Mouse (Mus musculus) telencephalon, adult 2 months (tissue): ENCODE measurements around the gene Ndufa11.
A peak's percentile ranks its signal among the peaks of the same experiment; 100 is the strongest.

Experiments used
- DNase-seq: peaks from one replicate; pipeline ENCODE4 v3.0.0-alpha.2; 2011; ENCODE audit warnings: low read depth, low spot score

Gene Ndufa11

GRCm38 (mm10) chr17:56715914-56716654 lies 1.5 kb upstream of the Ndufa11 start:
- DNase-seq, result no peak

DNA sequence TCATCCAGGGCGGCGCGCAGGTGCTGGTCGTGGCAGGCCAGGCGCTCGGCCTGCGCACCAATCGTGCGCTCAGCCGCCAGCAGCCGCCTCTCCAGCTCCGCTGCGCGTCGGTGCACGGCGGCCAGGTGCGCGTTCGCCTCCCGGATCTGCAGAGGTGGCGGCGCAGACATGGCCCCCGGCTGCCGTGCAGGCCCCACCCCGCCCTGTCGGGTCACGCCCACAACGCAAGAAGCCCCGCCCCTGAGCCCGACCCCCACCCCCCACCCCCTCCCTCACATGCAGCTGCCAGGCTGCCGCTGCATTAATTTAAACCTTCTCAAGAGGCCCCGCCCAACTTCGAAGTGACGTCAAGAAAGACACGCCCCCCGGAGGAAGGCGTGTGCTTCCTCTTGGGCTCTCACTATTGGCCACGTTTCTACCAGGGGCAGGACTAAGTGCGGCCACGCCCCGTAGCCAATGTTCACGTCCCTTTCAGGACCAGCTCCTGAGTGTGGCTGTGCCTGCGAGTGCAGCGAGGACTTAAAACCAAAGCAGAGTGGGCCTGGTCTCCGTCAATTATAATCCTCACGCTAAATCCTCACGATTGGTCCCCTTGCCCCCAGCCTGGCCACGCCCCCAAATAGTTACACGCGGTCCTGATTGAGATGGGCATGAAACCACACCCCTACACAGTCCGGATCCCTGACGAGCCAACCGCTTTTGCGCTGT lies 758 bp upstream of the Ndufa11 start:
- peak; percentile 99 for DNase-seq

DNA sequence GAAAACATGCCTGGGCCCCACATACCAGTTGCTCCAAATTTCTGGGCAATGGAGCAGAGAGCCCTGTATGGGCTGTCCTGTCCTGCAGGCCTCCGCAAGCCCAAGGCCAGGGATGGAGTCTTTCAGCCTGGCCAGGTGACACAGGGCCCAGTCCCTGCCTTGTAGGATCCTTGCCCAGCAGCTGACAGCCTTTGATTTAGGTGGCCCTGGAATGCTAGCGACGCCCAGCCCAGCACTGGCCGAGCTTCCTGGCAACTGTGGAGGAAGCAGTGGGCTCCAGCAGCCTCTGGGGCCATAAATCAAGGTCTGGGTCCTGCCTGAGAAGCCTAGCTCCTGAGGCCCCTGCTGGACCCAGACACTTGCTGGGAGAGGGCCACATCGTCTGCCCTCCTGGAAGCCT lies 4.9 kb downstream of the Ndufa11 start:
- no peak for DNase-seq

GRCm38 (mm10) chr17:56723419-56724161 lies 6.0 kb downstream of the Ndufa11 start:
- DNase-seq, result no peak

DNA sequence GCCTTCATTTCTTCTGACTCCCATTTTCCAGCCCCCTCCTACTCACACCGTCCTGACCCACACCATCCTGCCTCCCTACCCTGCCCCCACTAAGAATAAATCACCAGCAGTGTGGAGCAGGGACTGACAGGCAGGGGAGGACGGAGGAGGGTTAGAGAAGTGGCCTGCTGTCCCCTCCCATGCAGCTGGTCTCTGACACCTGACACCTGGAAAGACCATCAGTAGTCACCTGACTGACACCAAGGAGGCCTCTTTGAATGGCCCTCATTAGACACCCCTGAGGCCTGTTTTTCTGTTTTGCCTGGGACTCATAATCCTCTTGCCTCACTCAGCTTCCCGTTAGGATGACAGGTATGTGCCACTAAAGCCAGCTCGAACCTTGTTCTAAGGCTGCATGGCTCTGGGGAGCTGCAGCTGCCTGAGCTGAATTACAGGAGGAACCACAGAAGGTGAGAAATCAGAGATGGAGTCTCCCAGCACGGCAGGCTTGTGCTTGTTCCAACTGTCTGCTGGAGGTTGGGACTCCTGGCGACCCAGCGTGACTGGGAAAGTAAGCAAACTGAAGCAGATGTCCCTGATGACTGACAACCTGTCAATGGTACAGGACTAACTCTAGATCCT lies 9.6 kb downstream of the Ndufa11 start:
- DNase-seq, result no peak

- no peak for DNase-seq
Measured at GRCm38 (mm10) chr17:56727659-56728058, 10.1 kb downstream of the Ndufa11 start.

DNA sequence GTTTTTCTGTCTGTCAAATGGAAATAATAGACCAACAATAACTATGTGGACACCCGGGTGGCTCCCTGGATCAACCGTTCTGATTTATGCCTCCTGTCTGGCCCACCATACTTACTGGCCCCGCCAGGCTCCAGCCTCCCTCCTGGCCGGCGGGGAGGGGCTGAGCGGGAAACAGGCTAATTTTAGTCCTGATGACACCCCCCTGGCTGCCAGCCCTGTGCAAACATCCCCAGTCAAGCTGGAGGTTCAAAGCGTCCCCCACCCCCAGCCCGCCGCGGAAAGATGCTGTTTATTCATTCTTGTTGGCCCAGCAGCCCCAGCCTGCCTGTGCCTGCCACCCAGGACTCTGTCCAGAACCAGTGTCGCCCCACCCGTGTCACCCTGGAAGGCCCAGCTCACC lies 10.6 kb downstream of the Ndufa11 start:
- DNase-seq, result no peak

- DNase-seq, result no peak
Measured at GRCm38 (mm10) chr17:56729151-56729550, 11.6 kb downstream of the Ndufa11 start.

DNA sequence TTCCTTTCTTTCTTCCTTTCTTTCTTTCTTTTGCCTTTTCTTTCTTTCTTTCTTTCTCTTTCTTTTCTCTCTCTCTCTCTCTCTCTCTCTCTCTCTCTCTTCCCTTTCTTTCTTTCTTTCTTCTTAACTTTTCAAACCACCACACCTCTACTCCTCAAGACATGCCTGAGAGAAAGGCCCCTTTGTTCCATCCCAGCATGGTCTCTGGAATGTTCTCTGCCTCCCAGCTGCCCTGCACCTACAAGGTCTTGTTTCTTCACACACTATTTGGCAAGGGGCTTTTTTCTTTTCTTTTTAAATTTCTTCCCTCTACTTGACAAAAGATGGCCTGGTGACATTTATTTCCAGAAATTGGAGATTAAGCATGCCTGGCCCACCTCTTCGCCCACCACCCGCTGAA lies 12.1 kb downstream of the Ndufa11 start:
- DNase-seq, result no peak

DNA sequence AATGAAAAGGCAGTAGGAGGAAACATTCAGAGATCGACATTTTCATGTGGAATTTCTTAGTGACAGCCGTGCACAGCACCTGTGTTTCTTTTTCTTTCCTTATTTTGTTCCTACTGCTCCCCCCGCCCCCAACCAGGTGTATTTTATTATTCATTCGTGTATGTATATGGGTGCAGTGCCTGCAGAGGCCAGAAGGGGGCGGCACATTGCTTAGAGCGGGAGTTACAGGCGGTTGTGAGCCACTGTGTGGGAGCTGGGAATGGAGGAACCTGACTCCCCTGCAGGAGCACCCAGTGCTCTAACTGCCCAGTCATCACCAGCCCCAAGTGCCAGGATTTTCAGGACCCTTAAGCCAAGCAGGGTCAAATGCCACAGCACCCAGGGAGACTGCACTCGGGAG lies 19.0 kb downstream of the Ndufa11 start:
- DNase-seq, result no peak

GRCm38 (mm10) chr17:56738221-56738620 lies 20.7 kb downstream of the Ndufa11 start:
- DNase-seq, result no peak

DNA sequence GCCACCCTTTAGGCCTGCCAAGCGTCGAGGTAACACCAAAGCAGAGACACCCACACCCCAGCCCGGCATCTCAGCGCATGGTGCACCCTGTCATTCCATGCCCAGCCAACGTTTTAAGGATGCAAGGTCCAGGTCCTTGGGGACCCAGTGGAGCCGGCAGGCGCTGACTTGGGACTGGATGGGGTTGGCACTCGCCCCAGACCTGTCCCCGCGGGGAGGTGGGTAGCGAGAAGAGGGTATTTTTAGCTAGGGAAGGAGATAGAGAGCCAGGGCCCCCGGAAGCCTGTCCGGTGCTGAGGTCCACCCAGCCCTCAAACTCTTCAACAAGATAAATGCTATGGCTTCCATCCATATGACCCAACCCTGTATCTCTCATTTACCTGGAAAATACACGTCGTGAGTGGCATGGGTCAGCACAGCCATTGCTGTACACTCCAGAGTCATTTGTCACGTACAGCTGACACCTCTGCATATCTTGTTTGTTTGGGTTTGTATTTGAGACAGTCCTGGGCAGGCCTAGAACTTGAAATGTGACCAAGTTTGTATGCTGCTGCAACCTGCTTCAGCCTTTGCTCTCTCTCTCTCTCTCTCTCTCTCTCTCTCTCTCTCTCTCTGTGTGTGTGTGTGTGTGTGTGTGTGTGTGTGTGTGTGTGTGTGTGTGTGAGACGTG lies 22.7 kb downstream of the Ndufa11 start:
- DNase-seq, result no peak

- DNase-seq, result no peak
Measured at GRCm38 (mm10) chr17:56740788-56741160, 23.2 kb downstream of the Ndufa11 start.

DNA sequence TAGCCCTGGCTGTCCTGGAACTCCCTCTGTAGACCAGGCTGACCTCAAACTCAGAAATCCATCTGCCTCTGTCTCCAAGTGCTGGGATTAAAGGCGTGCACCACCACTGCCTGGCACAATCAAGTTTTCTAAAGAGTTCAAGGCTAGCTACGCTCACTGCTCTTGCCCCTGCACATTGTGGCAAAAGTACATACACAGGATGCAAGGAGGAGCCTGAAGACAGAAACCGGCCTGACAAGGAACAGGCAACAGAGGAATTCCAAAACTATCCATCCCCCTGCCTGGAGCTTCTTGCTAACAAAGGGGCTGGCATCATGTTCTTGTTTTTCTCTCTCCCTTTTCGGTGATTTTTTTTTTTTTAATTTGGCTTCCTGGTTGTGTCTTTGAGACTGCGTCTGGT lies 26.6 kb downstream of the Ndufa11 start:
- DNase-seq, result no peak

DNA sequence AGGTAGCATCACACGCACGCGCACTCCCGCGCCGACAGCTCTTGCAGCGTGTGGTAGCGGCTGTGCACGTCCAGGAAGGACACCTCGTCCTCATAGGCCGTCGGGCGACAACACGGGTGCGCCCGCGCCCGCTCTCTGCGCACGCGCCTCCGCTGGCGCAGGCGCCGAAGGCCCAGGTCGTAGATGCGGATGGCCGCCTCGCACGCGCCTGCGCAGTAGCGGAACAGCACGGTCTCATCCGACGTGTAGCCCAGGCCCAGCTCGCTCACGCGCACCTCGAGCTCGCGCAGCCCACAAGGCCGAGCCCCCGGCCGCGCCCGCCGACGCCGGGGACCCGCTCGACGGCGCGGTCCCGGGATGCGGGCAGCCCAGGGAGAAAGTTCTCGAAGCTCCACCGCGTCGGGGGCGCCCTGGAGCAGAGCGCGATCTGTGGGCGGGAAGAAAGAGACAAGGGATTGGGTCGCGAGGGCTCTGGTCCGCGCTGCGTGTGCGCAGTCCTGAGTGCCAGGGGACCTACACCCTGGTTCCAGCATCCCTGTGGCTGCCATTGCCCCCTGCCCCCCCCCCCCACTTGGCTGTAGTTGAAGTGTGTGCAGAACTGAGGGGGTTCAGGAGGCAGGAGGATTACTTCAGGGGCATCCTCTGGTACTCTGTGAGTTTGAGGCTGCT lies 34.0 kb downstream of the Ndufa11 start:
- DNase-seq, result no peak

DNA sequence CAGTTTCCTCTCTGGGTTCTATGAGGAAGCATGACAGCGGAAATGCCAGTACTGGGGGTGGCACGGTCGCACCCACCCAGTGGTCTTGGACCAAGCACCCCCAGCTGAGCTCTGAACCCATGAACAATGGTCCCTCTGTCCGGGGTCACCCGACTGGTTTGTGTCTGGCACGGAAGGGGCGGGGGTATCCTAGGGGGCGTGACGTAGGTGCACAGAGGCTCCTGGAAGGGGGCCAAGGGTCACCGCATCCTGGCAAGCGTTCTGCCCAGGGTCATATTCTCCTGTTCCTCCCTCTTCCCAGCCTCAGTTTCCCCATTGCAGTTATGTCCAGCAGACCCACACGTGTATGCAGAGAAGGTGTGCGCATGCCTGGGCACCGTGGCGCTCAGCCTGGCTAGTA lies 35.9 kb downstream of the Ndufa11 start:
- no peak for DNase-seq

DNA sequence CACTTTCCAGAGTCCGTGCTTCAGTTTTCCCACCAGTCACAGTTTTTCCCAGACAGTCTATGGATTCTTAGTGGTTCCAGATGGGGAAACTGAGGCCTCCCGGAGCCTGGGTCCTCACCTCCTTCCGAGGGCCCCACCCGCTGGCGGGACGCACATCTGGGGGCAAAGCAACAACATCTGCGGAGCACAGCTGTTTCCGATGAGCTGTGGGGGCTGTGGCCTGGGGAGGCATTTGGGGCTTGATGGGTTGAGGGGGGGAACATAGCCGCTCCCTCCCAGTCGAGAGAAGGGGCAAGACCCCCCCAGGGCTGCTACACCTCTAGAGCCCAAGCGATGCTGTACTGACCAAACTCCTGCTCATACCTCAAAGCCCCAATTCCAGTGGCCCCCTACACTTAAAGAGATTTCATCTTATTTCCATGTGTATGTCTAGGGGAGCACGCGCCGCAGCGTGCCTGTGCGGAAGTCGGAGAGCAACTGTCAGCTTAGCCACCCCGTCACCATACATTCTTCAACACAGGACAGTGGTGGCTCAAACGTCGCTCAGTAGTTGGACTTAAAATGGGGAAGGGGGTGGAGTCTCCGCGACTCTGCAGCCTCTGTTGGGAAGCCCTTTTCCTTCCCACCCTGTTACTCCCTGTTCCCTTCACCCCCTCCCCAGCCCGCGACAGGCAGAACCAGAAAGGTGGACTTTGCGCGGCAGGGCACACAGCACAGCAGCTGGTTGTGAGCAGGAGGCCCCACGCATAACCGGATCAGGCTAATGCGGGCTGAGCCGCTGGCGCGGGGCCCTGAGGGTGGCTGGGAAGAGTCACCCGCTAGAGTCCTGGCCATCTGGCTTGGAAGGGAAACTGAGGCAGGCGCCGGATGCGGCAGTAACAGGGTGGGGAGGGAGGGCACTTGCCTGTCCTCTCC lies 37.0 kb downstream of the Ndufa11 start:
- DNase-seq, result no peak

DNA sequence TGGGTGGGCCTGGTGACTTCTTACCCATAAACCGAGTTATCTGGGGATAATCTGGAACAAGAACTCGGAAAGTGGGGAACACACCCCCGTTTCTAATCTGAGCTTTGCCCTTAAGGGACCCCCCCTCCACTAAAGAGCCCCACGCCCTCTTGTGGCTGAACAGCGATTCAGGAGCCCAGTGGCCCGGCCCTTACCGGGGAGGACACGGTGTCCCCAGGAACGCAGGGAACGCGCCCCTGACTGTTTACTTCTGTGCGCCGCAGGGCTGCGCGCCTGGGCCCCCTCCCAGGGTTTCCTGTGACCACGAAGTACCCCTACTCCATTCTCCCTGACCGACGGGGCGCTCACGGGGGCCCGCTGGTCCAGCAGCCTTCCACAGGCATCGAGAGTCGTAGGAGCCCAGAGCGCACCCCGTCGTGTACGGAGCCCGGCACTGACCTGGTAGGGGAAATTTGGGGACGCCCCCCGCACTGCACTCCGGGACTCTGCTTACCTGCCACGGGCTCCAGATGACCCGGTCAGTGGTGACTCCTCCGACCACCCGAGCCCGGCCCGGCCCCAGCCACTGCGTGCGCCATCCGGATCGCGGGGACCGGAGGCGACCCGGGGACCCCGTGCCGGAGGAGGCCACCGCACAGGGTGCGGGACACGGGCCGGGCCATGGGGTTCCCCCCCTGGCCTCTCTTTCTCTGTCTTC lies 39.3 kb downstream of the Ndufa11 start:
- no peak for DNase-seq

DNA sequence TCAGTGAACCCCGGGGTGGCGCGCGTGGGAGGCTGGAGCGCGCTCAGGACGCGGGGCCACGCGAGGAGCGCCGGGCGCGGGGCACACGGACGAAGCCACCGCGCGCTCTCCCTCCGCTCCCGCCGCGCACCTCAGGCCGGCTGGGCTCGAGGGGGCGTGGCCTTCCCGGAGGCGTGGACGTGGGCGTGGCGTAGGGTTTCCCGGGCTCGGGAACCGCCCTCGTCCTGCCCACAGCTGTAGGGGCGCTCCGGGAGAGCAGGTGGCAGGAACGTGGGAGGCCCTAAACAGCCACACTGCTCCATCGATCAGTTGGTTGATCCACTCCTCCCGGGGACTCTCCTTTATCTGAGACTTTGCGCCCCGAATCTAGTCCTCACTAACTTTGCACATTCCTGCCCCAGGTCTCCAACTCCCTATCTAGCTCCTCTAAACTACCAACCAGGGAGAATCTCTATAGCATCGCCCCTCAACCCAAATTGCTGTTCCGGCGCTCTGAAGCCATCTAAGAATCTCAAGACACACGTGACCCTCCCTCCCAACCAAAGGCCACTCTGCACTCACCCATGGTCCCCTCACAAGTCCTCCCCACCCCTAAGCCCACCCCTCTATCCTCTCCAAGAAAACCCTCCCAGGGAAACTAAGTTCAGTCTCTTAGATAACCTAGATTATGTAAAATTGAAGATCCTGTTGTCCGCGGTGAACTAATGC lies 40.0 kb downstream of the Ndufa11 start, which contains the start of gene Nrtn:
TSS of gene Nrtn (minus strand) at position 115 of the 708 bp plus-strand sequence.
- DNase-seq, result no peak
